Mouse (Mus musculus): Measurements from ENCODE around the gene Ulk1.

GRCm38 (mm10) chr5:110801036-110801624, 8.8 kb downstream of the Ulk1 start:
- TF ChIP-seq POLR2A (IDR thresholded peaks at IDR 0.05; ENCODE audit: extremely low read depth, insufficient read depth, low read length) (no peak), CTCF (IDR thresholded peaks at IDR 0.05; ENCODE audit: low read depth, low read length) (no peak)
